Mouse (Mus musculus) brain, embryonic 14.5 days (tissue): Measurements from ENCODE around the gene Hint2.

ENCODE experiments used
- CTCF ChIP-seq: fragments of 200-500 bp; IDR thresholded peaks from 2 replicates; pipeline ENCODE4 v1.5.1; 2012; ENCODE audit warnings: inconsistent platforms, mild to moderate bottlenecking, moderate library complexity, borderline replicate concordance; ENCODE audit not compliant: insufficient read depth, insufficient read length; ENCODE audit errors: extremely low read depth
- POLR2A ChIP-seq: fragments of 200-500 bp; IDR thresholded peaks from 2 replicates; pipeline ENCODE4 v1.6.1; 2012; ENCODE audit warnings: mild to moderate bottlenecking, inconsistent platforms, borderline replicate concordance; ENCODE audit not compliant: poor library complexity, insufficient read depth, insufficient read length, severe bottlenecking; ENCODE audit errors: extremely low read depth

DNA sequence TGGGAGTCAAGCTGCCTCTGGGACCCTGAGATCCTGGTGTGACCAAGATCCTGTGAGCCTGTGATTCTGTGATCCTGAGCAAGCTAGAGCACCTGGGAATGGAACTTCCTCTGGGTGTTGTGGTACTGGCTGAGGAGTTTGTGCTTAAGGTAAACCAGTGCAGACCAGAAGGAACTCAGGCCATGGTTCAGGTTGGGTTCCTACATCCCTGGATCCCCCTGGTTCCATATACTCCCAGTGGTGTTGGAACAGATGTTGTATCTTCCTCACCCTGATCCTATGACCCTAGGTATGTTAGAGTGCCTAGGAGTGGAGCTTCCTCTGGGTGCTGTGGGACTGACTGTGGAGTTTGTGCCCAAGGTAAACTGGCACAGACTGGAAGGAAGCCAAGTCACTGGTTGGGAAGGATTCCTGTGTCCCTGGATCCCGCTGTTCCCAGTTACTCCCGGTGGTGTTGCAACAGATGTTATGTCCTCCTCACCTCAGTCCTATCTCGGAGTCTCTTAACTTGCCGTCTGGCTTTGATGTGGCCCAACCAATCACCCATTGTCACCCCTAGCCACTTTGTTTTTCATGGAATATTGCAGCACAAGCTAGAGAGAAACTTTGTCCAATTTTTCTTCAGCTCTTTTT lies 36.0 kb downstream of the Hint2 start:
- TF ChIP-seq POLR2A (no peak), CTCF (no peak)
